Mouse (Mus musculus): Measurements from ENCODE around the gene Pbsn. TPM values are rescaled to one million over a fixed set of nuclear protein-coding genes. Genes with fewer than 3 reads are reported as not detected.
"Not testable (repeated sequence)": the region's sequence is repeated elsewhere in the genome, so short reads cannot be mapped to it uniquely, and the experiment has no call there.

The Pbsn gene
- total RNA-seq (2014; rRNA removed; ENCODE audit: low replicate concordance) (not detected in 2 replicates), polyA plus RNA-seq (2015; fragmentation: Nextera tagmentation; extraction: Ambion mirVana) (not detected in 2 replicates)

DNA sequence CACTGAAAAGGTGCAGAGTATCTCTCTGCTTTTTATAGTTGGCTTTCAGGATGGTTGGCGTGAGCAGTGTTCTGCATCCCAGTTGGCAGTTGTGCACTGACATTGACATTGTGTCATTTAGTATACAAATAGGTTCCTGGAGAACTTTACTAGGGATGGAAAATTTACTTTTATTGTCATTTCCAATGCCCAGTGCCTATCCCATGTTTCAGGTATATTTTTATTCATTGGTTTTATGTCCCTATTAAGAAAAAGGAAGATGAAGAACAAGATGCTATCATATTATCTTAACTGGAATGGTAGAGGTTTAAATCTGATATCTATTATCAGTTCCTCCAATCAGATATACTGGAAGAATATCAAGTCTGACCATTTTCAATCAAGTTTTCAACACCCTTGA, at the start of gene Pbsn:
TSS of gene Pbsn (minus strand) at position 101 of the 400 bp plus-strand sequence.
- DNase-seq (ENCODE audit: low spot score) (no peak), ATAC-seq (ENCODE audit: insufficient read depth, low read depth) (no peak)
- 48% methylated on average over 1 of the region's 1 CpGs for WGBS
- Histone ChIP-seq H3K4me2 (ENCODE audit: low read depth, low read length) (no peak within 1 kb of the TSS), H3K4me1 (ENCODE audit: control insufficient read depth, insufficient read depth) (no peaks in the 10 kb centered on the region), H3K27me3 (ENCODE audit: control insufficient read depth, insufficient read depth, low read length) (no peaks in the 10 kb centered on the region), H3K9me3 (replicated peaks; ENCODE audit: control insufficient read depth, low read length) (no peaks in the 10 kb centered on the region), H3K9ac (replicated peaks; ENCODE audit: low read depth, low read length) (no peak within 1 kb of the TSS), H3K4me3 (ENCODE audit: low read depth, low read length) (no peak within 1 kb of the TSS), H3K27ac (ENCODE audit: low read depth) (no peak within 1 kb of the TSS), H3K36me3 (replicated peaks; ENCODE audit: control insufficient read depth, insufficient read depth, low read length) (no peaks in the 10 kb centered on the region)
- TF ChIP-seq CTCF (IDR thresholded peaks at IDR 0.05; ENCODE audit: low read depth) = no peak
- no peak for TF ChIP-seq EP300 (IDR thresholded peaks at IDR 0.05; ENCODE audit: low read depth)

DNA sequence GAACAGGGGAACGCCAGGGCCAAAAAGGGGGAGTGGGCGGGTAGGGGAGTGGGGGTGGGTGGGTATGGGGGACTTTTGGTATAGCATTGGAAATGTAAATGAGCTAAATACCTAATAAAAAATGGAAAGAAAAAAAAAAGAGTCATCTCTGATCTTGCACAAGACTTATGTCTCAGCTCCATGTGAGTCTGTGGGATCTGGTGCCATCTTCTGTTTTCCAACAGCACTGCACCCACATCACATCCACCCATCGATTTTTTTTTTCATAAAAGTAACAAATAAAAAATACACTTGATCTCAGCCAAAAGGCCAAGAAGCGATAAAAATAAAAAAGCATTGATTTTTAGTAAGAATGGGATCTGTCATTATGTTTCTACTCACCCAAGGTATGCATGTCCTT, 26.6 kb upstream of the Pbsn start:
- not testable (repeated sequence) for H3K36me3 ChIP-seq (replicated peaks; ENCODE audit: control insufficient read depth, insufficient read depth, low read length); H3K9ac ChIP-seq (replicated peaks; ENCODE audit: low read depth, low read length); H3K27me3 ChIP-seq (ENCODE audit: control insufficient read depth, insufficient read depth, low read length); H3K27ac ChIP-seq (ENCODE audit: low read depth); DNase-seq (ENCODE audit: low spot score); H3K9me3 ChIP-seq (replicated peaks; ENCODE audit: control insufficient read depth, low read length); H3K4me1 ChIP-seq (ENCODE audit: control insufficient read depth, insufficient read depth); H3K4me3 ChIP-seq (ENCODE audit: low read depth, low read length); H3K4me2 ChIP-seq (ENCODE audit: low read depth, low read length); ATAC-seq (ENCODE audit: insufficient read depth, low read depth)
- 33% methylated on average over 2 of the region's 4 CpGs for WGBS

- H3K4me1 ChIP-seq (ENCODE audit: control insufficient read depth, insufficient read depth); DNase-seq (ENCODE audit: low spot score); H3K36me3 ChIP-seq (replicated peaks; ENCODE audit: control insufficient read depth, insufficient read depth, low read length); H3K27me3 ChIP-seq (ENCODE audit: control insufficient read depth, insufficient read depth, low read length); H3K4me3 ChIP-seq (ENCODE audit: low read depth, low read length); H3K9ac ChIP-seq (replicated peaks; ENCODE audit: low read depth, low read length); H3K27ac ChIP-seq (ENCODE audit: low read depth); H3K9me3 ChIP-seq (replicated peaks; ENCODE audit: control insufficient read depth, low read length); H3K4me2 ChIP-seq (ENCODE audit: low read depth, low read length); ATAC-seq (ENCODE audit: insufficient read depth, low read depth): not testable (repeated sequence)
- 78% methylated on average over 2 of the region's 2 CpGs for WGBS
Observed at GRCm38 (mm10) chrX:77864458-77864857, 11.0 kb upstream of the Pbsn start, which contains the start of gene Gm14744. Gm14744 (plus strand) TSS chrX:77864758.

DNA sequence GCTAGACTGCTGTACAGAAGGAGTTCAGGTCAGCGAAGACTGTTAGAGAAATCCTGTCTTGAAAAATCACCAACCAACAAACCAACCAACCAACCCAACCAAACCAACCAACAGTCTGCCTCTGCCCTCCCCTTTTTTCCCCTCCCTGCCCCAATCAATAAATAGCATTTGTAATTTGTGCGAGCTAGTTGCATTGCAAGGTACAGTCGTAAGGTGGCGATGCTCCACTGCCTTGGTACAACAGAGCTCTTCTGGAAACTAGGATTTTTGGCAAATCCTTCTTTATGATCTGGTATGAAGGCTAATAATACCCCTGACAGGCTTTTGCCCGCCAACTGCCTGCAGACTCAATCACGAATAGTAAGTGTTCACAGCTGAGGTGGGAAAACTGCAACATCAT, 41.4 kb downstream of the Pbsn start:
- TF ChIP-seq EP300 (IDR thresholded peaks at IDR 0.05; ENCODE audit: low read depth) = no peak
- peak; percentile 29; the same call in 1 of the 2 replicates for TF ChIP-seq CTCF (IDR thresholded peaks at IDR 0.05; ENCODE audit: low read depth)
- H3K4me2 ChIP-seq (ENCODE audit: low read depth, low read length) = no peak overlapping the region
- H3K9ac ChIP-seq (replicated peaks; ENCODE audit: low read depth, low read length) = no peak overlapping the region
- H3K27ac ChIP-seq (ENCODE audit: low read depth) = no peak overlapping the region
- no peak for ATAC-seq (ENCODE audit: insufficient read depth, low read depth)
- no peaks in the 10 kb centered on the region for H3K36me3 ChIP-seq (replicated peaks; ENCODE audit: control insufficient read depth, insufficient read depth, low read length)
- no peaks in the 10 kb centered on the region for H3K9me3 ChIP-seq (replicated peaks; ENCODE audit: control insufficient read depth, low read length)
- no peak overlapping the region for H3K4me3 ChIP-seq (ENCODE audit: low read depth, low read length)
- H3K4me1 ChIP-seq (ENCODE audit: control insufficient read depth, insufficient read depth) = no peaks in the 10 kb centered on the region
- H3K27me3 ChIP-seq (ENCODE audit: control insufficient read depth, insufficient read depth, low read length) = no peaks in the 10 kb centered on the region
- DNase-seq (ENCODE audit: low spot score) = no peak
- WGBS = 55% methylated on average over 6 of the region's 6 CpGs

DNA sequence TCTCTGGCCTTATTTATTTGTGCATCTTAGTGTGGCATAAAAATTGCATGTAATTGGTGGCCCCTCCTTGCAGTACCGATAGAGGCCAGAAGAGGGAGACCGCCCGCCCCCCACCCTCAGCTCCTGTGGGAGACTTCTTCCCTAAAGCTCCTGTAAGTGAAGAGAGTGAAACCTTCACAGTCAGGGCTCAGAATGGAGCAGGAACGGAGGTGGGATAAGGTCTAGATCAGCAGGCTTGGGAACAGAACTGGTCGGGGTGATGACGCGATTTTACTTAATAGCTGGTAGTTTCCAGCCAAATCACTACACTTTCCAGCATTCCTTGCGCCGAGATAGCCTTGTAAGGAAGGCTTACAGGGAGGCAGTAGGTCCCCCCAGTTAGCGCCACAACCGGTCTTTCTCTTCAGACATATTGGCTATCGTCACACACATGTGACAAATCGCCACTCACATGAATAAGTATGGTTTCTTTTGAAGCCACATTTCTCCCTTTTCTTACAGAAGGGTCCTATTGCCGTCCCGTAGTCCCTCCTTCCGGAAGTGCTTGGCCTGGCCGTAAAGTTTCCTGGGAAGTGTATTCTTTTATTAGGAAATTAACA, 42.7 kb downstream of the Pbsn start:
- H3K27me3 ChIP-seq (ENCODE audit: control insufficient read depth, insufficient read depth, low read length) = no peaks in the 10 kb centered on the region
- WGBS = 22% methylated on average over 17 of the region's 17 CpGs

DNA sequence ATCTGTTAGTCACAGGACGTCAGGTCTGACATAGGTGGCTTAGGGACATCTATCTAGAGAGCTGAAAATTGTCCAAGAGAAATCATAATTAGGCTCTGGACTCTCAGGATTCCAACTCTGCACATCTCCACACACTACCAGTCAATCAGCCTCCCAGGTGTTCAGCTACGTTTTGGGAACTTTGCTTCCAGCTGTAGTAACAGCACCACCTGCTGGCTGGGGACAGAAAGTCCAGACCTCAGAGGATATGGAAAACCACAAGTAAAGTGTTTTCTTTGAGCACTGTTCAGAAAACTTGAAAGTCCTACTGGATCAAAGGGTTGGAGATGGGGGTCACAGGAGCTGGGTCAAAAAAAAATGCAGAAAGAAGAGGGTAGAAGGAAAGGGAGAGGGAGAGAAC, 44.8 kb downstream of the Pbsn start:
- no peak overlapping the region for H3K4me3 ChIP-seq (ENCODE audit: low read depth, low read length)
- H3K9ac ChIP-seq (replicated peaks; ENCODE audit: low read depth, low read length) = no peak overlapping the region
- WGBS = 20% methylated on average over 2 of the region's 2 CpGs
- DNase-seq (ENCODE audit: low spot score) (peak; percentile 31), ATAC-seq (ENCODE audit: insufficient read depth, low read depth) (no peak)
- H3K27ac ChIP-seq (ENCODE audit: low read depth) = no peak overlapping the region
- H3K4me2 ChIP-seq (ENCODE audit: low read depth, low read length) = no peak overlapping the region
- no peaks in the 10 kb centered on the region for H3K27me3 ChIP-seq (ENCODE audit: control insufficient read depth, insufficient read depth, low read length)
- no peaks in the 10 kb centered on the region for H3K36me3 ChIP-seq (replicated peaks; ENCODE audit: control insufficient read depth, insufficient read depth, low read length)
- no peaks in the 10 kb centered on the region for H3K4me1 ChIP-seq (ENCODE audit: control insufficient read depth, insufficient read depth)
- TF ChIP-seq CTCF (IDR thresholded peaks at IDR 0.05; ENCODE audit: low read depth) (peak; percentile 66), EP300 (IDR thresholded peaks at IDR 0.05; ENCODE audit: low read depth) (no peak)
- no peaks in the 10 kb centered on the region for H3K9me3 ChIP-seq (replicated peaks; ENCODE audit: control insufficient read depth, low read length)

More for the DNA sequence above, 42.7 kb downstream of the Pbsn start:
- H3K9ac ChIP-seq (replicated peaks; ENCODE audit: low read depth, low read length) = 0 out of 2 replicates have a peak overlapping the region, but pooled peaks have one; percentile 15
- no peaks in the 10 kb centered on the region for H3K36me3 ChIP-seq (replicated peaks; ENCODE audit: control insufficient read depth, insufficient read depth, low read length)
- no peaks in the 10 kb centered on the region for H3K4me1 ChIP-seq (ENCODE audit: control insufficient read depth, insufficient read depth)
- DNase-seq (ENCODE audit: low spot score) (peak; percentile 47), ATAC-seq (ENCODE audit: insufficient read depth, low read depth) (peak; percentile 75)
- H3K9me3 ChIP-seq (replicated peaks; ENCODE audit: control insufficient read depth, low read length) = no peaks in the 10 kb centered on the region
- H3K4me3 ChIP-seq (ENCODE audit: low read depth, low read length) = peak overlapping the region; percentile 49
- H3K4me2 ChIP-seq (ENCODE audit: low read depth, low read length) = peak overlapping the region; percentile 57
- H3K27ac ChIP-seq (ENCODE audit: low read depth) = peak overlapping the region; percentile 72
- TF ChIP-seq CTCF (IDR thresholded peaks at IDR 0.05; ENCODE audit: low read depth) (peak; percentile 63), EP300 (IDR thresholded peaks at IDR 0.05; ENCODE audit: low read depth) (no peak)
